Mouse (Mus musculus) E14TG2a.4 (cell line): ENCODE data around the gene Ankrd23.

Experiments used
- CTCF ChIP-seq: conservative IDR thresholded peaks from 2 replicates; pipeline ENCODE4 v1.5.1; 2014; ENCODE audit warnings: low read length
- NANOG ChIP-seq: IDR thresholded peaks from 2 replicates; pipeline ENCODE4 v1.6.1; 2014; ENCODE audit warnings: borderline replicate concordance, low read length, mixed read lengths
- POU5F1 ChIP-seq: IDR thresholded peaks from 2 replicates; pipeline ENCODE4 v1.6.1; 2014; ENCODE audit warnings: low read length, borderline replicate concordance

GRCm38 (mm10) chr1:36513718-36514117 is 23.0 kb downstream of the Ankrd23 start:
- TF ChIP-seq CTCF (peak; percentile 93), POU5F1 (no peak), NANOG (no peak)
